Mouse (Mus musculus) brain, adult 2 months (tissue): ENCODE data around the gene Tomm40.
"Not testable (repeated sequence)": the region's sequence is repeated elsewhere in the genome, so short reads cannot be mapped to it uniquely, and the experiment has no call there.

Source experiments
- DNase-seq: peaks from one replicate; pipeline ENCODE4 v3.0.0; 2011; ENCODE audit warnings: low read depth, low spot score

Tomm40 gene

GRCm38 (mm10) chr7:19686927-19687583, 28.2 kb downstream of the Tomm40 start:
- not testable (repeated sequence) for DNase-seq

- DNase-seq, result no peak
These were observed 28.7 kb downstream of the Tomm40 start for GRCm38 (mm10) chr7:19686521-19686920.

GRCm38 (mm10) chr7:19685374-19685773, 29.9 kb downstream of the Tomm40 start:
- no peak for DNase-seq

GRCm38 (mm10) chr7:19683771-19684201, 31.5 kb downstream of the Tomm40 start:
- no peak for DNase-seq

- DNase-seq, result no peak
These were observed 32.3 kb downstream of the Tomm40 start for GRCm38 (mm10) chr7:19682979-19683378.

GRCm38 (mm10) chr7:19681202-19681694, 34.0 kb downstream of the Tomm40 start, which contains the start of the genes Gm44805 and Apoc4:
Gene Gm44805, minus strand, starts transcription at chr7:19681423.
Gene Apoc4, minus strand, starts transcription at chr7:19681479.
- DNase-seq, result no peak

GRCm38 (mm10) chr7:19680702-19681101, 34.5 kb downstream of the Tomm40 start:
- DNase-seq, result no peak

GRCm38 (mm10) chr7:19678901-19679300, 36.3 kb downstream of the Tomm40 start:
- no peak for DNase-seq

- no peak for DNase-seq
These were observed 37.4 kb downstream of the Tomm40 start, which contains the start of gene Apoc2 for GRCm38 (mm10) chr7:19677872-19678271. Gene Apoc2, minus strand, starts transcription at chr7:19677941.

GRCm38 (mm10) chr7:19676662-19677061, 38.6 kb downstream of the Tomm40 start:
- DNase-seq, result no peak

- DNase-seq, result no peak
These were observed 39.4 kb downstream of the Tomm40 start for GRCm38 (mm10) chr7:19675824-19676223.

- DNase-seq, result no peak
These were observed 42.0 kb downstream of the Tomm40 start for GRCm38 (mm10) chr7:19673083-19673699.

GRCm38 (mm10) chr7:19671511-19671910, 43.7 kb downstream of the Tomm40 start:
- DNase-seq, result no peak

GRCm38 (mm10) chr7:19668947-19669721, 46.1 kb downstream of the Tomm40 start:
- DNase-seq, result peak; percentile 98

- DNase-seq, result no peak
These were observed 47.8 kb downstream of the Tomm40 start for GRCm38 (mm10) chr7:19667434-19667833.

GRCm38 (mm10) chr7:19666750-19667149, 48.5 kb downstream of the Tomm40 start:
- no peak for DNase-seq

- DNase-seq, result peak; percentile 99
These were observed 50.0 kb downstream of the Tomm40 start, which contains the start of gene Clptm1 for GRCm38 (mm10) chr7:19664955-19665841. Gene Clptm1, minus strand, starts transcription at chr7:19665033.

- no peak for DNase-seq
These were observed 50.7 kb downstream of the Tomm40 start for GRCm38 (mm10) chr7:19664455-19664954.

- peak; percentile 30 for DNase-seq
These were observed 51.3 kb downstream of the Tomm40 start for GRCm38 (mm10) chr7:19663940-19664339.

- no peak for DNase-seq
These were observed 62.6 kb downstream of the Tomm40 start for GRCm38 (mm10) chr7:19652614-19653013.
